Mouse (Mus musculus) CH12.LX (cell line): Measurements from ENCODE around the gene S100a1.

ENCODE experiments used
- CTCF ChIP-seq, 2 experiments: IDR thresholded peaks in 1 of 2; conservative IDR thresholded peaks in 1 of 2; 2 replicates each; pipeline ENCODE4 v1.5.1; 2011 to 2012; ENCODE audit warnings: low read depth in 2 of 2, low read length in 2 of 2, improper control_type of control experiment in 1 of 2, inconsistent platforms in 1 of 2, mild to moderate bottlenecking in 1 of 2, moderate library complexity in 1 of 2
- USF2 ChIP-seq: conservative IDR thresholded peaks from 2 replicates; pipeline ENCODE4 v1.6.1; 2011; ENCODE audit warnings: low read depth, low read length, improper control_type of control experiment

DNA sequence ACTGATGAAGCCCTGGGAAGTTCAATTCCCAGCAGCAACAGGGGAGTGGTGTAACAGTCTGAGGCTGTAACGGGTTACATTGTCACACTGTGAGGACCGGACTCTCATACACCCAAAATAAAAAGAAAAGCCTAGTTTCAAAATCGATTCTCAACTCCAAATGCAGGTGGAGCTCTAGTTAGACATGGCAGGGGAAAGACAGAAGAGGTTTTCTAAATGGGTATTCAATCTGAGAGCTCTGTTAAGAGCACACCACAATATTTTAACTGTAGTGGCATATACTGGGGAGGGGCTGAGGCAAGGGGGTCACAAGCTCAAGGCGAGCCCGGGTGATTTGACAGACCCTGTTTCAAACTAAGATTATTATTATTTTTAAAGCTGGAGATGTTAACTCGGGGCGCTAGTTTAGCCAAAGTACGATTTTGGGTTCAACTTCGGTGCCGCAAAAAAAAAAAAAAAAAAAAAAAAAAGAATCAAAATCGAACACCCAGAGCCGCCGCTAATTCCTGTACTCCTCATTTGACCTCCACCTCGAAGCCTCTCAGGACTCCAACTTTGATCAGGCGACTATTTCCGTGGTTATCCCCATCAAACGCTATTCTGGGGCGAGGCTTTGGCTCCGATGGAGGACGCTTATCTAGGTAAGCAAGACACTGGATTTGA lies 5.8 kb downstream of the S100a1 start:
- TF ChIP-seq USF2 = no peak
- peak in 1 of 2 experiments; percentile 34; a peak in 2 of 4 replicates for TF ChIP-seq CTCF (conservative IDR thresholded peaks at IDR 0.05 in 1 of 2, IDR thresholded peaks at IDR 0.05 in 1 of 2; ENCODE audit: low read depth in 2 of 2, low read length in 2 of 2)
